Comparison of ENCODE assay signal across 24 mouse cellular contexts in genomic region chr2:32855046-32855785, GRCm38 (mm10). TPM values are rescaled to one million over a fixed set of nuclear protein-coding genes. Genes with fewer than 3 reads are reported as not detected.
DNase-seq lines count a peak whose midpoint lies in the region; ATAC-seq and TF ChIP-seq lines count a peak whose summit lies in the region.
"Had no signal": no experiment of that assay in that cellular context is flagged by ENCODE, and none has a peak within 500 bp of the region (broad histone marks: within the 10 kb centered on the region; RNA-seq: fewer than 3 reads in every experiment).

No protein-coding gene starts in this region.

- no peak overlapping the region for H3K4me2 ChIP-seq in midbrain, embryonic 11.5 days
- no peak overlapping the region for H3K4me2 ChIP-seq in midbrain, embryonic 16.5 days (ENCODE audit: low read length)
- no peak overlapping the region for H3K4me2 ChIP-seq in hindbrain, embryonic 13.5 days
- H3K4me2 ChIP-seq: forebrain, embryonic 13.5 days; heart, embryonic 12.5 days; heart, embryonic 15.5 days; hindbrain, embryonic 14.5 days had no signal

- H3K9ac ChIP-seq in midbrain, embryonic 11.5 days (ENCODE audit: low read length), result no peak overlapping the region
- no peak overlapping the region for H3K9ac ChIP-seq in midbrain, embryonic 16.5 days (ENCODE audit: low read depth, low read length)
- no peak overlapping the region for H3K9ac ChIP-seq in hindbrain, embryonic 13.5 days
- H3K9ac ChIP-seq: forebrain, embryonic 13.5 days; heart, embryonic 12.5 days; heart, embryonic 15.5 days; hindbrain, embryonic 14.5 days had no signal

- no peak for ATAC-seq in midbrain, embryonic 11.5 days (ENCODE audit: low FRiP score)
- ATAC-seq in midbrain, embryonic 16.5 days, result no peak
- no peak for ATAC-seq in hindbrain, embryonic 13.5 days (ENCODE audit: low FRiP score)
- ATAC-seq: forebrain, embryonic 13.5 days; forebrain, embryonic 16.5 days; hindbrain, postnatal 0 days; inflammation-experienced regulatory T-cells, adult 6 months; Patski had no signal

- no peak overlapping the region for H3K4me3 ChIP-seq in gastrocnemius, adult 2 months
- no peak overlapping the region for H3K4me3 ChIP-seq in midbrain, embryonic 11.5 days (ENCODE audit: low read depth, low read length)
- H3K4me3 ChIP-seq in midbrain, embryonic 16.5 days (ENCODE audit: low read depth, low read length), result no peak overlapping the region
- no peak overlapping the region for H3K4me3 ChIP-seq in hindbrain, embryonic 13.5 days
- H3K4me3 ChIP-seq: forebrain, embryonic 10.5 days; forebrain, embryonic 13.5 days; heart, embryonic 12.5 days; heart, embryonic 15.5 days; hindbrain, embryonic 10.5 days had no signal

- H3K36me3 ChIP-seq in midbrain, embryonic 11.5 days (ENCODE audit: control insufficient read depth, insufficient read depth, low read length), result no peaks in the 10 kb centered on the region
- H3K36me3 ChIP-seq in midbrain, embryonic 16.5 days (ENCODE audit: control insufficient read depth, insufficient read depth, low read length), result no peaks in the 10 kb centered on the region
- H3K36me3 ChIP-seq in hindbrain, embryonic 13.5 days, result no peaks in the 10 kb centered on the region
- H3K36me3 ChIP-seq: forebrain, embryonic 10.5 days; heart, embryonic 12.5 days; heart, embryonic 15.5 days; hindbrain, embryonic 10.5 days had no signal

- H3K9me3 ChIP-seq in midbrain, embryonic 11.5 days (ENCODE audit: control insufficient read depth, low read length), result no peaks in the 10 kb centered on the region
- no peaks in the 10 kb centered on the region for H3K9me3 ChIP-seq in midbrain, embryonic 16.5 days (replicated peaks; ENCODE audit: control insufficient read depth, low read length, poor library complexity, severe bottlenecking)
- H3K9me3 ChIP-seq in hindbrain, embryonic 13.5 days, result no peaks in the 10 kb centered on the region
- H3K9me3 ChIP-seq: forebrain, embryonic 10.5 days; forebrain, embryonic 13.5 days; heart, embryonic 12.5 days; heart, embryonic 15.5 days; hindbrain, embryonic 10.5 days had no signal

- intact Hi-C loops in gastrocnemius, adult 2 months (cut with DNase I), result no loop called here

- H3K4me1 ChIP-seq in midbrain, embryonic 11.5 days (ENCODE audit: control insufficient read depth, insufficient read depth, low read length), result no peaks in the 10 kb centered on the region; the same call in 1 of the 2 replicates
- H3K4me1 ChIP-seq in midbrain, embryonic 16.5 days (ENCODE audit: control insufficient read depth, insufficient read depth, low read length), result no peaks in the 10 kb centered on the region
- peaks cover 11% of the 10 kb centered on the region for H3K4me1 ChIP-seq in hindbrain, embryonic 13.5 days (replicated peaks)

- no peak for TF ChIP-seq CTCF in gastrocnemius, adult 2 months (IDR thresholded peaks at IDR 0.05)

- peak; percentile 52 for DNase-seq in cerebellum, adult 11-12 months
- no peak for DNase-seq in cerebellum, postnatal 25 days
- DNase-seq in gastrocnemius, adult 2 months, result peak; percentile 11
- DNase-seq in gastrocnemius, postnatal 10 days, result no peak
- peak; percentile 51 for DNase-seq in midbrain, embryonic 11.5 days (ENCODE audit: low spot score, missing footprints)
- DNase-seq: adrenal gland, postnatal 10 days; adrenal gland, postnatal 36 days; cerebellum, adult 8-10 months; gastrocnemius, postnatal 25 days; heart, adult 18-20 months; heart, postnatal 10 days; heart, postnatal 36 days had no signal

- H3K27me3 ChIP-seq in midbrain, embryonic 11.5 days (ENCODE audit: control insufficient read depth, insufficient read depth, low read length), result peaks cover 4% of the 10 kb centered on the region
- H3K27me3 ChIP-seq in midbrain, embryonic 16.5 days (ENCODE audit: control insufficient read depth, insufficient read depth, low read depth, low read length), result 0 out of 2 replicates have a peak, but pooled peaks cover 2% of the 10 kb centered on the region
- H3K27me3 ChIP-seq in hindbrain, embryonic 13.5 days, result peaks cover 15% of the 10 kb centered on the region

- 0 out of 2 replicates have a peak overlapping the region, but pooled peaks have one; percentile 20 for H3K27ac ChIP-seq in gastrocnemius, adult 2 months
- no peak overlapping the region for H3K27ac ChIP-seq in midbrain, embryonic 11.5 days (ENCODE audit: low read depth, low read length)
- no peak overlapping the region for H3K27ac ChIP-seq in midbrain, embryonic 16.5 days (ENCODE audit: low read length)
- no peak overlapping the region for H3K27ac ChIP-seq in hindbrain, embryonic 13.5 days
- H3K27ac ChIP-seq: forebrain, embryonic 10.5 days; forebrain, embryonic 13.5 days; heart, embryonic 15.5 days; hindbrain, embryonic 10.5 days; hindbrain, embryonic 14.5 days; hindbrain, postnatal 0 days had no signal

- 66% methylated on average over 7 of the region's 7 CpGs for WGBS in midbrain, embryonic 11.5 days
- 71% methylated on average over 7 of the region's 7 CpGs for WGBS in midbrain, embryonic 16.5 days
- WGBS in hindbrain, embryonic 13.5 days, result 65% methylated on average over 7 of the region's 7 CpGs

RNA-seq across cellular contexts. Expression of gene Stxbp1, which starts 8.2 kb away (rescaled TPM):
- total RNA-seq in gastrocnemius, adult 2 months (2021), result 1 to 10 TPM; 2.0 to 3.9 TPM
- 10 to 100 TPM; 10.5 to 18.5 TPM for total RNA-seq in gastrocnemius, postnatal 10 days (2021)
- 51.4 and 53.8 TPM in 2 replicates for polyA plus RNA-seq in midbrain, embryonic 11.5 days (2014; fragmentation: Nextera tagmentation; extraction: Ambion mirVana)
- polyA plus RNA-seq in midbrain, embryonic 16.5 days (2015; fragmentation: Nextera tagmentation; extraction: Ambion mirVana), result 340 and 389 TPM in 2 replicates
- polyA plus RNA-seq in hindbrain, embryonic 13.5 days (2015; fragmentation: Nextera tagmentation; extraction: Ambion mirVana), result 180 and 193 TPM in 2 replicates

RNA-seq across cellular contexts. Expression of gene Fam129b, which starts 20.7 kb away (rescaled TPM):
- 1 to 10 TPM; 4.8 to 7.2 TPM for total RNA-seq in gastrocnemius, adult 2 months (2021)
- 10 to 100 TPM; 16.5 to 22.5 TPM for total RNA-seq in gastrocnemius, postnatal 10 days (2021)
- polyA plus RNA-seq in midbrain, embryonic 11.5 days (2014; fragmentation: Nextera tagmentation; extraction: Ambion mirVana), result 10.3 and 10.6 TPM in 2 replicates
- polyA plus RNA-seq in midbrain, embryonic 16.5 days (2015; fragmentation: Nextera tagmentation; extraction: Ambion mirVana), result 25.3 and 27.4 TPM in 2 replicates
- 31.6 and 32.4 TPM in 2 replicates for polyA plus RNA-seq in hindbrain, embryonic 13.5 days (2015; fragmentation: Nextera tagmentation; extraction: Ambion mirVana)

Comparison
In these comparisons a context has a peak if more than half of its experiments do, and no peak if none do; other contexts are left out.
1. DNase-seq: peak in cerebellum, adult 11-12 months (single experiment), gastrocnemius, adult 2 months (single experiment) and midbrain, embryonic 11.5 days (single experiment); none in cerebellum, postnatal 25 days (0 of 2) and gastrocnemius, postnatal 10 days (single experiment).